Mouse (Mus musculus) embryonic facial prominence, embryonic 10.5 days (tissue): Measurements from ENCODE around the gene Rpl36. TPM values are rescaled to one million over a fixed set of nuclear protein-coding genes. Genes with fewer than 3 reads are reported as not detected.

Experiments
- DNase-seq: peaks from one replicate; pipeline ENCODE4 v3.0.0-alpha.2; 2017; ENCODE audit warnings: low spot score
- H3K27ac ChIP-seq: fragments of 300-500 bp; sonication (generic); replicated peaks from 2 replicates; pipeline ENCODE4 v1.5.1; 2016; ENCODE audit warnings: mild to moderate bottlenecking
- H3K27me3 ChIP-seq: fragments of 300-500 bp; sonication (generic); replicated peaks from 2 replicates; pipeline ENCODE4 v1.6.1; 2016; ENCODE audit warnings: low read depth, mild to moderate bottlenecking; ENCODE audit not compliant: poor library complexity, severe bottlenecking
- H3K36me3 ChIP-seq: fragments of 300-500 bp; sonication (generic); replicated peaks from 2 replicates; pipeline ENCODE4 v1.6.1; 2016; ENCODE audit warnings: mild to moderate bottlenecking, moderate library complexity
- H3K4me1 ChIP-seq: fragments of 300-500 bp; sonication (generic); 2 replicates; pipeline ENCODE4 v1.6.1; 2016
- H3K4me3 ChIP-seq: fragments of 300-500 bp; sonication (generic); 2 replicates; pipeline ENCODE4 v1.5.1; 2016; ENCODE audit warnings: mild to moderate bottlenecking, moderate library complexity
- H3K9me3 ChIP-seq: fragments of 300-500 bp; sonication (generic); 2 replicates; pipeline ENCODE4 v1.6.1; 2016; ENCODE audit warnings: mild to moderate bottlenecking
- WGBS: fragments of 180-500 bp; shearing (Covaris S2); methylation state at CpG from one replicate; pipeline ENCODE4 v1.1.7; 2016; 5-methylcytosine and 5-hydroxymethylcytosine counted together
- polyA plus RNA-seq: library from polyadenylated mRNA; unstranded; fragments of >200 nt; fragmentation: Nextera tagmentation; extraction: Ambion mirVana; gene quantifications from 2 replicates; pipeline ENCODE4 v1.2.1, GENCODE M21; 2016

The Rpl36 gene
- polyA plus RNA-seq, 1 experiment from 2014 or later, result 1,580 TPM

DNA sequence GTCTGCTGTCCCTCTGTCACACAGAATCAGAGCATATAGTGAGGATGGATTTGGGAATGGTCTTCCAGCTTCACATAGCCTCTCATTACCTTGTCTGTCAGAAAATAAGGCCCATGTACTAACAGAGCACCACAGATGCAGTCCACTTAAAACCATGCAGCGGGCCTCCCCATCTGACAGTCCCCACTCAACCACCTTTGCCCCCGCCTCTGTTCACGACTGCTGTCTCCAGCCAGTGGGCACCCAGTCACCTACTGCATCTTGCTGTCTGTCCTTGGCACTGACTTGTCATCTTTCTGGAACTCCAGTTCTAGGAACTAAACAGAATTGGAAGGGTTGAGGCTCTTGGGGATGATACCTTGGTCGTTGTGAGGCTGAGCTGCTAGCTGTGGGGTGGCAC lies 24.3 kb upstream of the Rpl36 start:
- H3K4me1 ChIP-seq, result peaks cover 26% of the 10 kb centered on the region
- H3K36me3 ChIP-seq, result peaks cover 80% of the 10 kb centered on the region
- DNase-seq, result no peak
- no peak overlapping the region for H3K4me3 ChIP-seq
- H3K9me3 ChIP-seq, result no peaks in the 10 kb centered on the region
- H3K27ac ChIP-seq, result no peak overlapping the region
- H3K27me3 ChIP-seq, result no peaks in the 10 kb centered on the region
- WGBS, result 97% methylated on average over 4 of the region's 4 CpGs

DNA sequence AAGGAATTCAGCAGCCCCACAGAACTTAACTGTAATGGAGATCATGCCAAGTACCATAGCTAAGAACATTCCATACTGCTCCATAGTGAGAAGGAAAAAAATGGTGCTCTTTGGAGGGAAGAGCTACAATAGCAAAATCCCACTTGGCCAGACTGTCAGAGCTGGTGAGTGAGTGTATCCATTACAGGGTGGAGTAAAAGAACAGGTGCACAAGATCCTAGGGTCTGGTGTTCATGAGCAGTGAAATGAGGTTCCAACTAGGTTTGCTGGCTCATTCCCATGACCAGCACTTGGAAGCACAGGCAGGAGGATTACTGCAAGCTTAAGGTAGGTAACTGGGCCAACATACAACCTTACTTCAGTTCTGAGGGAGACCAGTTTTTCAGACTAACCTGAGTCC lies 20.7 kb upstream of the Rpl36 start:
- no peaks in the 10 kb centered on the region for H3K9me3 ChIP-seq
- H3K27me3 ChIP-seq, result no peaks in the 10 kb centered on the region
- no peak for DNase-seq
- H3K27ac ChIP-seq, result no peak overlapping the region
- H3K4me3 ChIP-seq, result no peak overlapping the region
- H3K36me3 ChIP-seq, result peaks cover 100% of the 10 kb centered on the region
- H3K4me1 ChIP-seq, result peaks cover 8% of the 10 kb centered on the region

DNA sequence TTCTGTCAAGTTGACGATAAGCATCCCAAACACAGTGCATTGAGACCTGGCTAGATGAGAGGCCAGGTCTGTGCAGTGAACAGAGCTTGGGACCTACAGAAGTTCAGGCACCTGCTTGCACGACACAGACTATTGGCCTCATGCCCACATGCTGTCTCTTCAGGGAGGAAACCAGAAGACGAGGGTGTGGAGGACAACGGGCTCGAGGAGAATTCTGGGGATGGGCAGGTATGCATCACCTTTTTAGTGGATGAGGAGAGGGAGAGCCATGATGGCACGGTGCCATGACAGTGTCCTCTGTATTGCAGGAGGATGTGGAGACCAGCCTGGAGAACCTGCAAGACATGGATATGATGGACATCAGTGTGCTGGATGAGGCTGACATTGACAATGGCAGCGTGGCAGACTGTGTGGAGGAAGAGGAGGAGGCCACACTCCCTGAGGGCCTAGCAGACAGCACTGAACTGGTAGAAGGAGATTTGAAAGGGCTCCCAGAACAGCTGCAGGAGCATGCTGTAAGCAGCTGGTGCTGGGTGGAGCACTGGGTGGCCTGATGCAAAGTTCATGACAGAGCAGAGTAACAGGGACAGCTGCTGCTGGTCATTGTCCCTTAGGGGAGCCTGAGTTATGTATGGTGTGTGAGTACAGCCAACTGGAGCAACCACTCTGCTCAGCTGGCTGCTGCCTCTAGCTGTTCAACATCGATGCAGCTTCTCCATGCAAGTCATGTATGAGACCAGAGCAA lies 19.5 kb upstream of the Rpl36 start:
- Histone ChIP-seq H3K9me3 (no peaks in the 10 kb centered on the region), H3K4me3 (no peak overlapping the region), H3K27ac (no peak overlapping the region), H3K4me1 (0 out of 2 replicates have a peak, but pooled peaks cover 4% of the 10 kb centered on the region), H3K36me3 (peaks cover 97% of the 10 kb centered on the region), H3K27me3 (no peaks in the 10 kb centered on the region)
- 96% methylated on average over 8 of the region's 8 CpGs for WGBS
- no peak for DNase-seq

DNA sequence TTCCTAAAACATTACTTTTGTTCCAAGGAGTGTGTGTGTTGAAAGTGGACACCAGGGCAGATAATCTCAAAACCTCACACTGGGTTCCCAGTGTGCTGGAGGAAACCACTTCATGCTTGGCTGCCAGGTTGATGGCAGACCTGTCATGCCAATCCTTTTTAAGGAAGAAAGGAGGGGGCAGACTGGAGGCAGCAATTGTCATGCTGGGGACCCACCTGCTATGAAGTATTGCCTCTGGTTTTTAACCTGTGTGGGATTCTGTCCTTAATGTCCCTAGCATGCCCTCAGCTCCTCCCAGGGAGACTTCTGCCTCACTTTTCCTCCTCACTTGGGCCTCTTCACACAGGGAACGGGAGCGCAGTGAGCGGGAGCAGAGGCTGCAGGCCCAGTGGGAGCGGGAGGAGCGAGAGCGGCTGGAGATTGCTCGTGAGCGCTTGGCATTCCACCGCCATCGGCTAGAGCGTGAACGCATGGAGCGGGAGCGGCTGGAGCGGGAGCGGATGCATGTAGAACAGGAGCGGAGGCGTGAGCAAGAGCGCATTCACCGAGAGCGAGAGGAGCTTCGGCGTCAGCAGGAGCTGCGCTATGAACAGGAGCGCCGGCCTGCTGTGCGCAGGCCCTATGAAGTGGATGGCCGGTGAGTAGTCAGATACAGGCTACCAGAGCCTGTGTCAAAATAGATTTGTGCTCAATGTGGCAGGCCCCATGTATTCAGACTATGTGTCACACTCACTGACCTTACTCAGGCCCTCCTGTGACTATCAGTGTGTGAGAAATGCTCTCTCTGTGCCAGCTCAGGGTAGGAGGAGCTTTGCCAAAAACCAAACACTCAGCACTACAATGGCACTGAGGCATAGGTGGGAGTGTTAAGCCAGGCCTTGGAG lies 9.8 kb upstream of the Rpl36 start:
- peaks cover 9% of the 10 kb centered on the region for H3K4me1 ChIP-seq
- H3K36me3 ChIP-seq, result peaks cover 94% of the 10 kb centered on the region
- 96% methylated on average over 28 of the region's 28 CpGs for WGBS
- H3K9me3 ChIP-seq, result no peaks in the 10 kb centered on the region
- DNase-seq, result no peak
- 0 out of 2 replicates have a peak overlapping the region, but pooled peaks have one; percentile 16 for H3K4me3 ChIP-seq
- no peak overlapping the region for H3K27ac ChIP-seq
- H3K27me3 ChIP-seq, result no peaks in the 10 kb centered on the region

DNA sequence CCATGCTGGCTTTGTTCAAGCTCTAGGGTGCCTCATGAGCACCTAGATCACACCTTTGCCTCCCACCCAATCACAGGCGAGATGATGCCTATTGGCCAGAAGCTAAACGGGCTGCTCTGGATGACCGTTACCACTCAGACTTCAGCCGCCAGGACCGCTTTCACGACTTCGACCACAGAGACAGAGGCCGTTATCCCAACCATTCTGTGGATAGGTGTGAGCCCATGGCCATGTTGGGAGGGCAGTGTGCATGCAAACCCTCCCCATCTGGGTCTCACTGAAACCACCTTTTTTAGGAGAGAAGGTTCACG lies 9.2 kb upstream of the Rpl36 start:
- no peak overlapping the region for H3K27ac ChIP-seq
- no peak for DNase-seq
- peaks cover 15% of the 10 kb centered on the region for H3K4me1 ChIP-seq
- H3K9me3 ChIP-seq, result no peaks in the 10 kb centered on the region
- H3K4me3 ChIP-seq, result no peak overlapping the region
- H3K27me3 ChIP-seq, result no peaks in the 10 kb centered on the region
- peaks cover 91% of the 10 kb centered on the region for H3K36me3 ChIP-seq
- 93% methylated on average over 9 of the region's 9 CpGs for WGBS

DNA sequence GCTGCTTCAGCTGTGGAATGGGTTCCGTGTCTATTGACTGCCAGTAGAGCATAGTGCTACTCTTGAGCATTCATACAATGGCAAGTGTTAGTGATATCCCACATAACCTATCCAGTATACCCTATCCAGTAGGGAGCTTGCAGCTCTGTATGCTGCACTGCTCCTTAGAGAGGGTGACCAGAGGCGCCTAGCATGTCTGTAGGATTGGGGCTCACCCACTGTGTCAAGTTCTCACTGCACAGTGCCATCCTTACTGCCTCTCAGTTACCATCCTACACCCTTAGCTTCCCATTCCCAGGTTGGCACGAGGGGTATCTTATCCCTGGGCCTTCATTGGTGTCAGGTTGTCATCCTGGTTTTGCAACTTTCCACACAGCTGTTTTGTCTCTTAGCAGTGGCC lies 8.8 kb upstream of the Rpl36 start:
- Histone ChIP-seq H3K27ac (no peak overlapping the region), H3K27me3 (no peaks in the 10 kb centered on the region), H3K9me3 (no peaks in the 10 kb centered on the region), H3K36me3 (peaks cover 88% of the 10 kb centered on the region), H3K4me1 (peaks cover 17% of the 10 kb centered on the region), H3K4me3 (no peak overlapping the region)
- DNase-seq, result no peak
- WGBS, result 94% methylated on average over 3 of the region's 3 CpGs

DNA sequence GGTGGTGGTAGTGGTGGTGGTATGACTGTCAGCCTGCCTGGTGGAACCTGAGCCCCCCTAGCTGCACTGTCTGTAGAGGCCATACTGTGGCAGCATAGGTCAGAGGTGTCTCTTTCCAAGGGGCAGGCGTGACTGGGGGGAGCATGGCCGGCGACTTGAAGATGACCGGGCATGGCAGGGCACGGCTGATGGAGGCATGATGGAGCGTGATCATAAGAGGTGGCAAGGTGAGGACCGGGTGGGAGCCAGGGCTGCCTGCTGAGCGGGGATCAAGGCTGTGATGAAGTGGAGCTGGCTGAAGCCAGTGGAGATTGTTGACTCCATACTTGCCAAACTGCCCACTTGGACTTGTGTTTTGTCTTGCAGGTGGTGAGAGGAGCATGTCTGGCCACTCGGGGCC lies 7.8 kb upstream of the Rpl36 start:
- WGBS, result 91% methylated on average over 9 of the region's 9 CpGs
- no peaks in the 10 kb centered on the region for H3K27me3 ChIP-seq
- no peaks in the 10 kb centered on the region for H3K9me3 ChIP-seq
- H3K27ac ChIP-seq, result no peak overlapping the region
- H3K36me3 ChIP-seq, result peaks cover 78% of the 10 kb centered on the region
- DNase-seq, result no peak
- H3K4me3 ChIP-seq, result no peak overlapping the region
- peaks cover 23% of the 10 kb centered on the region for H3K4me1 ChIP-seq

DNA sequence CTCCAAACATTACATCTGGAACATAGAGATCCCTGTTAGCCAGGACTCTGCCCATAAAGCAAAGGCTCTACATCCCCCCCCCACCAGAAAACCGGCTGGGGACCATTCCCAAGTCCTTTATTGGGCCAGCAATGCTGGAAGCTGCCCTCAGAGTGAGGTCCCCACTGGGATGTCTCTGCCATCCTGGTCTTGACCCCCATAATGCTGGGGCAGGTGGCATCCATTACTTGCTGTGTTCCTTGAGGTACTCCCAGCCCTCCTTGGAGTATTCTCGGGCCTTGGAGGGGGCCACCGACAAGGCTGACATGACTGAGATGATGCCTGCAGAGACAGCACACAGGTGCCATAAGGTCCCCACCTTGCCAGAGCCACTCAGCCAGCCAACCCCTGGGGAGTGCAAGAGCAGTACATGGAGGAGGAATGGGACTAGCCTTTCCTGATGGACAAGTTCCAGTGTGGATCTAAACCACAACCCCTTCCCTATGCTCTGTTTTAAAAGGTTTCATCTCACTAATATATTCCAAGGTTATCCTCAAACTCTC lies 5.6 kb upstream of the Rpl36 start:
- 81% methylated on average over 3 of the region's 3 CpGs for WGBS
- Histone ChIP-seq H3K27me3 (no peaks in the 10 kb centered on the region), H3K4me1 (peaks cover 39% of the 10 kb centered on the region), H3K4me3 (peak overlapping the region; percentile 23; the same call in 1 of the 2 replicates), H3K27ac (no peak overlapping the region), H3K36me3 (peaks cover 56% of the 10 kb centered on the region), H3K9me3 (no peaks in the 10 kb centered on the region)
- DNase-seq, result no peak

DNA sequence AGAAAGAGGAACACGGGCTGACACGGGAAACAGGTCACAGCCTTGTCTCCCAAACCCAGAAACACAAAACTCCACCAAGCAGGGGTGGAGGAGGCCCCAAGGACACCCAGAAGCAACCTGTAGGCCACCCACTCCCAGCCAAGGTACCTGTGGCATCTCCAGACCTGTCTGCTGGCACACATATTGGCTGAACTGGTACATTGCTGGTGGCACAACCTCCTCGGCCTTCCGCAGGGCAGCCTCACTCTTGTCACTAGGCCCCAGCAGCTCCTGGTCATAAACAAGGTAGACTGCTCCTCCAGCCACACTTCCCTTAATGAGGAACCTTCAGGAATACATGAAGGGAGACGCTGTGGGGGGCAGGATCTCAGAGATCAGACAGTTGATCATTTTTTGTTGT lies 4.5 kb upstream of the Rpl36 start:
- H3K9me3 ChIP-seq, result no peaks in the 10 kb centered on the region
- peak overlapping the region; percentile 88 for H3K27ac ChIP-seq
- peaks cover 39% of the 10 kb centered on the region for H3K4me1 ChIP-seq
- 60% methylated on average over 5 of the region's 5 CpGs for WGBS
- H3K36me3 ChIP-seq, result peaks cover 45% of the 10 kb centered on the region
- H3K27me3 ChIP-seq, result no peaks in the 10 kb centered on the region
- H3K4me3 ChIP-seq, result peak overlapping the region; percentile 76
- DNase-seq, result no peak

DNA sequence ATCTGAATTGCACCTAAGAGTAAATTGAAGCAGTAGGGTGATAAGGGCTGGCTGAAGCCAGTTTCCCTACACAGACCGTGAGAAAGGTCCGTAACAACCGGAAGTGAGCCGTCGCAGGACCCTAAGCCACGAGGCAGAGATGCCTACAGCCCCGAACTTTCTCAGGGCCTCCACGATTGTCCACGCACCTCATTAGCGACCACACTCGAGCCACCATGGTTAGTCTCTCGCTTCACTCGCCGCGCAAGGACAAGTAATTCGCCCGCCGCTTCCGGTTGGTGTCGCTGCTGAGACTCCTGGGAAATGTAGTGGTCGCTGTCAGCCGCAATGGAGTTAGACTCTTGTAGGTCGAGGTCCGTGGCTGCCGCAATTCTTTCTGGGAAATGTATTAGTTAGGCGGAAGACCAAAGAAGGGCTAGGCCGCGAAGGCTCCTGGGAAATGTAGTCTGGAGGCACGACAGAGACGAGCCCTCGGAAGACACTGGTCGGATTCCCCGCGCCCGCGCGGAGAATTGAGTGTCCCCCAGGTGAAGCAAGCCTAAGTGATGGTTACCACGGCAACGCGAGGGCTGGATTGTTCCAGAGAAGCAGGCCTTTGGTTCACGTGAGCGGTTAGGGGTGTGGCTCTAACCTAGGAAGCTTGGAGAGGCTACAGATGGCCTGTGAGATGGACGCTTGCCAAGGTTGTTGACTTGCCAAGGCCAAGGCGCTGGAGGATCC lies 3.6 kb upstream of the Rpl36 start, which contains the start of gene 2410015M20Rik:
Gene 2410015M20Rik (minus strand): TSS at position 320 of the 720 bp plus-strand sequence.
- H3K4me1 ChIP-seq, result peaks cover 46% of the 10 kb centered on the region
- WGBS, result under 1% methylated on average over 44 of the region's 44 CpGs
- H3K27ac ChIP-seq, result peak within 1 kb of the TSS; percentile 88
- no peaks in the 10 kb centered on the region for H3K9me3 ChIP-seq
- H3K36me3 ChIP-seq, result peaks cover 43% of the 10 kb centered on the region
- no peaks in the 10 kb centered on the region for H3K27me3 ChIP-seq
- peak; percentile 93 for DNase-seq
- H3K4me3 ChIP-seq, result peak within 1 kb of the TSS; percentile 76

DNA sequence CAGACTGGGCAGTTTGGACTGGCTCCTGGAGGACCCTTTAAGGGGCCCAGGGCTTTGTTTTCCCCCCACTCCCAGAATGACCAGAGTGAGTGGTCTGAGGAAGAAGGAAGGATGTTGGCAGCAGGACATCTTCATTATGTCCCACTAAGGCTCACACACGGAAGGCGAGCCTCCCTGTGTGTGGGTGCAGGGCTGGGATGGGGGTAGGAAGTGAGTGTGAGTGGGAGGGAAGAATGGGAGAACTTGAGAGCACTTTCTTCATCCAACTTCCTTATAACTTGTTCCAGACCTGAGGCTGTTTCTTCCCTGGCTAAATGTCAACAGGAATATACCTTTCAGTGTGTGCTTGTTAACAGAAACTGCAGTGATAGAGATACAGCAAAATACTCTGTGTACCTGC lies 1.9 kb upstream of the Rpl36 start:
- Histone ChIP-seq H3K27ac (0 out of 2 replicates have a peak overlapping the region, but pooled peaks have one; percentile 66), H3K27me3 (no peaks in the 10 kb centered on the region), H3K4me1 (peaks cover 61% of the 10 kb centered on the region), H3K9me3 (no peaks in the 10 kb centered on the region), H3K36me3 (peaks cover 43% of the 10 kb centered on the region), H3K4me3 (peak overlapping the region; percentile 76; the same call in 1 of the 2 replicates)
- 67% methylated on average over 2 of the region's 2 CpGs for WGBS
- DNase-seq, result no peak

DNA sequence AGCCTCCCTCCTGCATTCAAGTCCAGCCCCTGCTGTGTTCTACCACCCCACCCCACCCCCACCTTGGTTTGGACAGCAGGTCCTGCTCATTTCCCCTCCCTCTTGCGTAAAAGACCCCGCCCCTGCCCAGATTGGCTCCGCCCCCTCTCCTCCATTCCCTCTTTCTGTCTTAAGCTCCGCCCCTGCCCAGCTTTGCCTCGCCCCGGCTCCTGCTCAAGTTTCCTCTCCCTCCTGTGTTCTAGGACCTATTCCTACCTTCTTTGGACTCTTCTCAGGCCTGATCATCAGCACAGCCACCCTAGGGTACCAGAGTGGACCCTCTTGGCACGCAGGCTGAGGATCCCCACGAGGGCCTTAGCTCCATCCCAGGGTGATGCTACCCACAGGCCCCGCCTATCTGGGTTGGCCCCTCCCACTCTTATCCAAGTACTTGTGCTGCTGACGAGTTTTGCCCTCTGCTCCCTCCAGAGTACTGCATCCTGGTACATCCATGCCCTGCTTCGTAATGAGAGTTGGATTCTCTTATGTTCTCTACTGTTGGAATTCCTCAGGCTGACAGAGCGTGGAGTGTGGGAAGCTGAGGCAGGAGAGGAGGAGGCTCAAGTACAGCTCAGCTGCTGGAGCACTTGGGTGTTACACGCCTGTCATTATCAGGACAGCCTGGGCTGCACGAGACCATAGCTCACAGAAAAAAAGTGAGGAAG lies 1.2 kb upstream of the Rpl36 start:
- Histone ChIP-seq H3K27ac (peak overlapping the region; percentile 66), H3K36me3 (peaks cover 43% of the 10 kb centered on the region), H3K27me3 (no peaks in the 10 kb centered on the region), H3K9me3 (no peaks in the 10 kb centered on the region), H3K4me3 (peak overlapping the region; percentile 76), H3K4me1 (peaks cover 61% of the 10 kb centered on the region)
- peak; percentile 68 for DNase-seq
- 12% methylated on average over 14 of the region's 14 CpGs for WGBS
